Mouse (Mus musculus) CD4-positive, CD25-positive, alpha-beta regulatory T cell, adult 4 months (primary cell): ENCODE data around the gene Tmem135. TPM values are rescaled to one million over a fixed set of nuclear protein-coding genes. Genes with fewer than 3 reads are reported as not detected.

Source experiments
- polyA plus RNA-seq, 2 experiments: library from polyadenylated mRNA; unstranded; fragments of 100-300 nt; shearing (Covaris generic); gene quantifications; one replicate each; pipeline ENCODE4 v1.2.1; 2017

The Tmem135 gene
- polyA plus RNA-seq, 2 experiments from 2014 or later: 20.0 to 25.4 TPM

Other genes starting within 250 kb of the Tmem135 start
- gene Fzd4, start 133 bp upstream of the Tmem135 start, polyA plus RNA-seq: not detected
- not detected for gene Prss23, start 123.0 kb upstream of the Tmem135 start, polyA plus RNA-seq
- gene Me3, start 228.2 kb upstream of the Tmem135 start, polyA plus RNA-seq: under 1 TPM in 1 of 2 experiments, not detected in 1; 0.11 TPM